Mouse (Mus musculus) hindbrain, embryonic 10.5 days (tissue): ENCODE results near the gene Nol4l. TPM values are rescaled to one million over a fixed set of nuclear protein-coding genes. Genes with fewer than 3 reads are reported as not detected.

Experiments
- DNase-seq: peaks from one replicate; pipeline ENCODE4 v3.0.0-alpha.2; 2017; ENCODE audit warnings: low spot score
- H3K27ac ChIP-seq: fragments of 300-500 bp; sonication (generic); 2 replicates; pipeline ENCODE4 v1.5.1; 2016; ENCODE audit warnings: mild to moderate bottlenecking, moderate library complexity
- H3K27me3 ChIP-seq: fragments of 300-500 bp; sonication (generic); 2 replicates; pipeline ENCODE4 v1.6.1; 2016; ENCODE audit warnings: mild to moderate bottlenecking; ENCODE audit not compliant: poor library complexity, insufficient read depth, severe bottlenecking
- H3K36me3 ChIP-seq: fragments of 300-500 bp; sonication (generic); 2 replicates; pipeline ENCODE4 v1.6.1; 2016; ENCODE audit warnings: mild to moderate bottlenecking, moderate library complexity
- H3K4me1 ChIP-seq: fragments of 300-500 bp; sonication (generic); replicated peaks from 2 replicates; pipeline ENCODE4 v1.6.1; 2016; ENCODE audit warnings: mild to moderate bottlenecking
- H3K4me3 ChIP-seq: fragments of 300-500 bp; sonication (generic); 2 replicates; pipeline ENCODE4 v1.5.1; 2016; ENCODE audit warnings: mild to moderate bottlenecking, moderate library complexity
- H3K9me3 ChIP-seq: fragments of 300-500 bp; sonication (generic); 2 replicates; pipeline ENCODE4 v1.6.1; 2016; ENCODE audit warnings: mild to moderate bottlenecking, moderate library complexity
- WGBS: fragments of 180-500 bp; shearing (Covaris S2); methylation state at CpG from one replicate; pipeline ENCODE4 v1.1.7; 2016; 5-methylcytosine and 5-hydroxymethylcytosine counted together
- polyA plus RNA-seq: library from polyadenylated mRNA; unstranded; fragments of >200 nt; fragmentation: Nextera tagmentation; extraction: Ambion mirVana; gene quantifications from 2 replicates; pipeline ENCODE4 v1.2.1, GENCODE M21; 2016

The Nol4l gene
- polyA plus RNA-seq, 1 experiment from 2014 or later, result 23.3 TPM

DNA sequence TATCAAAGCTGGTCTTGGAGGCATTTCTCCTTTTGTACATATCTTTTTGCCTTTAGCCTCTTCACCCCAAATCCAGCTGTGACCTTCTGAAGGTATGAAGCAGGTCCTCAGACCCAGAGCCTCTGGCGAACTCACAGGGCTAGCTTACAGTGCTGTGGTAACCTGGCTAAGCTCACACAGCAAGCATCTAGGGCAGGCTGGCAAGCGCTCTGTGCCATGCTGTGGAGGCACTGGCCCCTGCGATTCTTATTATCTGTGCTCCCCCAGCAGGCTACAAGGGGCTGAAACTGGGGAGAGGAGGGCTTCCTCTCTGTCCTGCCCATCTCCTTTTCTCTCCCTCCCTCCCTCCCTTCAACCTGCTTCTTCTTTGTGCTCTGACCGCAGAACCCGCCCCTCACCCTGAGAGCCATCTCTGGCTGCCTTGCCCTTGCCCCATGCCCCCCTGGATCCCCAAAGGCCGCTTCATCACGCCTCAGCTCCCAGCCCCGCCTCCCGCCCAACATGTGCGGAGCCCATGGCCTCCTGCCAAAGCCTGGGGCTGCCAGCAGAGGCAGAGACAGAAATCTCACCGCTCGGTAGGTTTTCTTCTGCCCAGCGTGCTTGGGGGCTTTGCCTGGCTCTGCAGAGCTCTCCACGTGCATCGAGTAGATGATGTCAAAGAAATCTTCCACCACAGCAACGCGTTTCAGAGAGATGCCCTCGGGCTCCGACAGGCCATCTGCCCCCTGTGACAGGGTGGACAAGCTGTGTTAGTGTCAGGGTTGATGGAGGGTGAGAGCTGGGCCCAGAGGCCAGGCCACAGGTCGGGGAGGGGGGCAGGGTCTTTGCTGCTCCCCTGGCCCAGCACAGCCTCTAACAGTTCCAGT lies 46.4 kb downstream of the Nol4l start:
- Histone ChIP-seq H3K27me3 (peaks cover 51% of the 10 kb centered on the region), H3K4me1 (peaks cover 56% of the 10 kb centered on the region), H3K36me3 (no peaks in the 10 kb centered on the region), H3K27ac (peak overlapping the region; percentile 82), H3K4me3 (peak overlapping the region; percentile 28), H3K9me3 (no peaks in the 10 kb centered on the region)
- 7% methylated on average over 20 of the region's 20 CpGs for WGBS
- peak; percentile 56 for DNase-seq

DNA sequence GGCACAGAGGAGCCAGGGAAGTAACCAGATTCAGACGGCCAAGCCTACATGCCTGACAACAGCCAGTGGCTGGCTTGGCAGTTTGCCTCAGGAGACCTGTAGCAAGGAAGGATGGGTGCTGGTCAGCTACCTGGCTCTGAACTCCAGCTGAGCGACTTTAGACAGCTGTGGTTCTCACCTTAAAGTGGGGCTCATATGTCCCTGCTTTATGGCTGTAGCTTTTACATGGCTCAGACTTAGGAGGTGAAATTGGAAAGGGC lies 48.0 kb downstream of the Nol4l start:
- Histone ChIP-seq H3K27ac (0 out of 2 replicates have a peak overlapping the region, but pooled peaks have one; percentile 82), H3K9me3 (no peaks in the 10 kb centered on the region), H3K36me3 (no peaks in the 10 kb centered on the region), H3K4me3 (no peak overlapping the region), H3K4me1 (peaks cover 57% of the 10 kb centered on the region), H3K27me3 (peaks cover 53% of the 10 kb centered on the region)
- DNase-seq, result no peak
- 84% methylated on average over 2 of the region's 2 CpGs for WGBS

DNA sequence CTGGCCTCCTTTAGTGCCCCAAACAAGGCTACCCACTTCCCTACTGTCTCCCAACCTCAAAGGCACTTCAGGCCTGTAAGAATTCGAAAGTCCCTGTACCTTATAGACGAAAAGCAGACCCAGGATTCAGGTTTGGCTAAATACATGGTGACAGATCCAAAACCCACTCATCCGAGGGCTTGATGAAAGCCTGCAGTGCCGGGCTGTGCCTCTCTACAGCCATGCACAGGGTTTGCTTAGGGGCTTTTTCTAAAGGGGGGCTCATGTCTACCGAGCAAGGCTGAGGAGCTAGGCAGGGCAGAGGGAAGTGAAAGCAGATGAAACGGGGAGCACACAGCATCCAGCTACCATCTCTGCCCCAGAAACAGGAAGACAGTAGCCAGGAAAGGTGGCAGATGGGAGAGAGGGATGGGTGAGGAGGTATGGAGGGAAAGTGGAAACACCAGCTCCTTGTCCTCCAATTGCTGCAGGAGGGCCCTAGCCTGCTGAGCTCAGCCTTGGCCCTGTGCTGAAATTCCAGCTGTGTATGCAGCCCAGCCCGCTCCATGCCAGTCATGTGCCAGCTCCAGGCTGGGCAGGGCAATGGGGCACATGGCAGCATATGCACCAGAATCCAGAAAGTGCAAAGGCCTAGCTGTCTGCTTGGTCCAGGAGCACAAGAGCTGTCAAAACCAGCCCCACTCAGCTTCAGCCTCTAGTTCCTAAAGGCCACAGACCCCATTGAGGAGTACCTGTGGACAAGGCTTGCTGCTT lies 48.5 kb downstream of the Nol4l start:
- whole genome bisulfite sequencing, result 77% methylated on average over 7 of the region's 7 CpGs
- no peak overlapping the region for H3K4me3 ChIP-seq
- 0 out of 2 replicates have a peak overlapping the region, but pooled peaks have one; percentile 82 for H3K27ac ChIP-seq
- no peaks in the 10 kb centered on the region for H3K36me3 ChIP-seq
- H3K4me1 ChIP-seq, result peaks cover 61% of the 10 kb centered on the region
- H3K9me3 ChIP-seq, result no peaks in the 10 kb centered on the region
- DNase-seq, result no peak
- peaks cover 53% of the 10 kb centered on the region for H3K27me3 ChIP-seq

DNA sequence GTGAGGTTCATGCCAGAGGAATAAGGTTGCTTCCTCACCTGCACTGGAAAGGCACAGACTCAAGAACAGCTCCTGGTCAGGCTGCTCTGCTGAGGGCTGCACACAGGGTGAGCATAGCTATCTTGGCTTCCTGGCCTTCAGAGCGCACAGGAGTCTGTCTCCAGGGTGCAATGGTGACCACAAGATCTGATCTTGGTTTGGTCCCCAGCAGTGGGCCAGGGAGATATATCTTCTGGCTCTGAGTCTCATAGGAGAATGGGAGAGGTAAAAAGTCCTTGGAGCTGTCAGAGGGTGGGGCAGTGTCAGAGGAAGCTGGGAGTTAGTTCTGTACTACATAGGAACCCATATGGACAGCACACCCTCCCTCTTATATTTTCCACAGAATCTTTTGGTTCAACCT lies 50.3 kb downstream of the Nol4l start:
- H3K27ac ChIP-seq, result no peak overlapping the region
- DNase-seq, result no peak
- H3K4me1 ChIP-seq, result peaks cover 72% of the 10 kb centered on the region
- WGBS, result 90% methylated on average over 1 of the region's 1 CpGs
- H3K9me3 ChIP-seq, result no peaks in the 10 kb centered on the region
- H3K27me3 ChIP-seq, result peaks cover 42% of the 10 kb centered on the region
- H3K36me3 ChIP-seq, result no peaks in the 10 kb centered on the region
- H3K4me3 ChIP-seq, result no peak overlapping the region

DNA sequence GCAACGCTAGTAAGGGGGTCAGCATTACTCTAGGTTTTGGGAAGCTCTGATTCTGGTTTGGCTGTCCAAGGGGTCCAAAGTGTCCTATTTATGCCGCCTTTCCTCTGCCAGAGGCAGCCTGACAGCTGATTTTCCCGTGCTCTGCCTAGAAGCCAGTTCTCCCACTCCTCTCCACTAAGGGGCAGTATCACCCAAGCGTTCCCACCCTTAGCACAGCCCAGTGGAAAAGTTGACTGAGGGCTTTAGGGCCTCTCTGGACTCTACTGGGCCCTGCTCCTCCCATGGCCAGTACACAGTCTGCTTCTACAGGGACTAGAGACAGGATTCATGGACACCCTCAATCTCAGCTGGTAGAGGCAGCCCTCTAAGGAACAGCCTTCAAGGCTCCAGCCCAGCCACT lies 51.2 kb downstream of the Nol4l start:
- Histone ChIP-seq H3K4me1 (peaks cover 67% of the 10 kb centered on the region), H3K27ac (0 out of 2 replicates have a peak overlapping the region, but pooled peaks have one; percentile 42), H3K9me3 (no peaks in the 10 kb centered on the region), H3K4me3 (no peak overlapping the region), H3K27me3 (peaks cover 34% of the 10 kb centered on the region), H3K36me3 (no peaks in the 10 kb centered on the region)
- DNase-seq, result peak; percentile 77
- 8% methylated on average over 4 of the region's 4 CpGs for WGBS

DNA sequence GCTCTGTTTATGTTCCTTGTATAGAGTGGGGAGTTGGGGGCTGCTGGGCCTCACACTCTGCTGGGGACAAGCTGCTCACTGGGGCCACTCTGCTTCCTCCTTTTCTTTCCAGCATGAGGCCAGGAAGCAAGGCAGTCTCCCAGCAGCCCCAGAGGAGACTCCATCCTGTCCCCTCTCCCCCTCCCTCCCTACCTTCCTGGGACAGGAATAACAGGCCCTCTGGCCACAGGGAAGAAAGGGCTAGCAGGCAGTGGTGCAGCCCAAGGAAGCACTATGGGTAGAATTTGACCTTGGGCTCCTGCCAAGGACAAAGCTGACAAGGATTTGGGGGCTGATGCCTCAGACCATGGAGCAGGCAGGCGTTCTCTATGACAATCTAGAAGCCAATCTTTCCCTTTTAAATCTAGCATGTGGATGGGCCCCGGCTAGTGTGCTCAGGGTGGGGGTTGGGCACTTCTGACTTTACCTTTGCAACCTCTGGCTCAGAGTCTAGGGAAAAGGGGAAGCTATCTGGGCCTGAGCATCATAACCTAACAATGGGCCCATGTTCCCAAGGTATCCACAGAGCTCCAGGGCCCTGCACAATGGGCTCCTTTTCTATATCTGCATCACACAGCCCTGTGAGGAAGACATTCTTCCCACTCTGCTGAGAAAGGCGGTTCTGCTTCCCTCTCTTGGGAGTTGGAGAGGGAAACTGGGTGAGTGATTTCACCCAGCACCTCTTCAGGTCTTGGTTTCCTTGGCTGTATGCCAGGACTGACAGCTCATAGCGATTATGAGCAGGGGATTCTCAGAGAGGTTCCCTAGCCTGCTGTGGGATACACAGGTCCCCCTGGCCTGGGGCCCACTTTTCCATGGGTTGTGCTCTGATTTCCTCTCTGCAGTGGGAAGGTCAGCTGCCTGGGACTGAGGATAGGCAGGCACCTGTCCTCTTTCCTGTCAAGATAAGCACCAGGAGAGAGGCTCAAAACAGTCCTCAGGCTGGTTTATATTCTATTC lies 54.4 kb downstream of the Nol4l start:
- no peak overlapping the region for H3K4me3 ChIP-seq
- H3K27me3 ChIP-seq, result peaks cover 6% of the 10 kb centered on the region; the same call in 1 of the 2 replicates
- no peaks in the 10 kb centered on the region for H3K36me3 ChIP-seq
- H3K4me1 ChIP-seq, result peaks cover 49% of the 10 kb centered on the region
- H3K27ac ChIP-seq, result peak overlapping the region; percentile 73
- H3K9me3 ChIP-seq, result no peaks in the 10 kb centered on the region
- WGBS, result 52% methylated on average over 4 of the region's 4 CpGs
- DNase-seq, result no peak

DNA sequence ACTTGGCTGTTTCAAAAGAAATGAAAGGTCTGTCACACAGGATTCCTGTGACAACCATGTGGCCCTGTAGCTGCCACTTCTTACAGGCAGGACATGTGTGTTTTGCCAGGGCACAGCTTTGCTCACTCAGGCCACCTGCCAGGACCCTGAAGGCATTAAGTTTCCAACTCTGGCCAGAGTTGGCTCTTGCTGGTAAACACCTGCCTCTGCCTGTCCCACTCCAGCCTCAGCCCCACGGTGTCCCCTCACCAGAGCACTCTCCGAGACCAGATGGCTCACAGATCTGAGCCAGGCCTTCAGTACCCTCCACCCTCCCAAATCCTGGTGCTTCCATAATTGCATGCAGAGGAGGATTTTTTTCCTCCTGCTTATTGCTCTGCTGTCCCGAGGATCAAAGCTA lies 58.8 kb downstream of the Nol4l start:
- H3K27me3 ChIP-seq, result no peaks in the 10 kb centered on the region
- no peaks in the 10 kb centered on the region for H3K9me3 ChIP-seq
- DNase-seq, result no peak
- 54% methylated on average over 3 of the region's 3 CpGs for WGBS
- H3K27ac ChIP-seq, result no peak overlapping the region
- H3K4me3 ChIP-seq, result no peak overlapping the region
- no peaks in the 10 kb centered on the region for H3K36me3 ChIP-seq
- peaks cover 47% of the 10 kb centered on the region for H3K4me1 ChIP-seq

DNA sequence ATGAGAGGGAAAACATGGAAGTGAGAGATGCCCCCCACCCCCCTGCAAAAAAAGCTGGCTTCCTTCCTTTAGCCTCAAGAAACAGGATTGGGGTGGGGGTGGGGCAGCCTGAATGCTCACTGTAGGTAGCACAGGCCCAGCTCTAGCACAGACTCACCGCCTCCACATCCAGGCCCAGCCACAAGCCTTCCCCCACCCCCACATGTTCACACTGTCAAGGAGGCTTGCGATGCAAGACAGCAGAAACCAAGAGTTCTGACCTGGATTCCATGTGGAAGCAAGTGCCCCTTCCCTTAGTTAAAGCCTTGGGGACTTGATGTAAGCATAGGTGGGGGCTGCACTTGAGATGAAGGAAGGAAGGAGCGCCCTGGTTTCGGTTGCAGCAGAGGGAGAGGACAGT lies 60.0 kb downstream of the Nol4l start:
- peak overlapping the region; percentile 80 for H3K27ac ChIP-seq
- DNase-seq, result no peak
- H3K27me3 ChIP-seq, result no peaks in the 10 kb centered on the region
- 0 out of 2 replicates have a peak overlapping the region, but pooled peaks have one; percentile 4 for H3K4me3 ChIP-seq
- H3K36me3 ChIP-seq, result no peaks in the 10 kb centered on the region
- H3K9me3 ChIP-seq, result no peaks in the 10 kb centered on the region
- peaks cover 35% of the 10 kb centered on the region for H3K4me1 ChIP-seq
- WGBS, result 38% methylated on average over 4 of the region's 4 CpGs

DNA sequence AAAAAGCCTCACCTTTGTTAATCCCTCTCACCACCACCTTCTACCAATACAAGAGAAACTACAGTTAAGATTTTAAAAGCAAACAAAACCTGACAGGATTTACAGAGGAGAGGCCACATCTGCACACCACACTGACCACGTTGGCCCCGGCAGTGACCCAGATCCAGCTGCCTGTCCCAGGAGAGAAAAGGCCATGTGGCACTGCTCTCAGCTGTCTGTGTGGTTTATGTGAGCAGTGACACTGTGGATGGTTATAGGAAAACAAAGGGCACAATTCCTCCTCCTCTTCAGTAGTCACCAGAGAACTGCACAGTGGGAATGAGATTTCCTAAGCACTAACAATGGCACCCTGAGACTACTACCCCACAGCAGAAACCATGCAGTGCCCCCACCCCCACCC lies 60.5 kb downstream of the Nol4l start:
- Histone ChIP-seq H3K4me1 (peaks cover 30% of the 10 kb centered on the region), H3K27me3 (no peaks in the 10 kb centered on the region), H3K9me3 (no peaks in the 10 kb centered on the region), H3K36me3 (no peaks in the 10 kb centered on the region), H3K4me3 (0 out of 2 replicates have a peak overlapping the region, but pooled peaks have one; percentile 4), H3K27ac (peak overlapping the region; percentile 80)
- no peak for DNase-seq
- 37% methylated on average over 2 of the region's 2 CpGs for WGBS

DNA sequence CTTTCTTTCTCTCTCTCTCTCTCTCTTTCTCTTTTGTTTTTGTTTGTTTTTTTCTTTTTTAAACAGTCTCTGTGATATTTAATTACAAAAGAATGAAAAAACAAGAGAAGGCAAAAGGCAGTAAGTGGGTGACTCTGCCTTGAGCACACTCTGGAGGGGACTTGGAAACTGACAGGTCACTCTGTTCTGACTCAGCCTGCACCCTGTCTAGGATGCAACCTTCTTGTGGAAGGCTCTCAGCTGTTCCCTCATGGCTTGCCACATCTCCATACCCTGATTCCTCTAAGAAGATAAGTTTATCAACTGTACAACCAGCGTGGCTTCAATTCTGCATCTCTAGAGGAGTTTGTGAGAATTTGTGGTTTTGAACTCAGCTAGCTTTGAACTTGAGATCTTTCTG lies 62.4 kb downstream of the Nol4l start:
- H3K27me3 ChIP-seq, result no peaks in the 10 kb centered on the region
- peaks cover 28% of the 10 kb centered on the region for H3K4me1 ChIP-seq
- no peak for DNase-seq
- H3K4me3 ChIP-seq, result no peak overlapping the region
- no peaks in the 10 kb centered on the region for H3K9me3 ChIP-seq
- WGBS, result 92% methylated on average over 1 of the region's 1 CpGs
- no peak overlapping the region for H3K27ac ChIP-seq
- H3K36me3 ChIP-seq, result peaks cover 12% of the 10 kb centered on the region

DNA sequence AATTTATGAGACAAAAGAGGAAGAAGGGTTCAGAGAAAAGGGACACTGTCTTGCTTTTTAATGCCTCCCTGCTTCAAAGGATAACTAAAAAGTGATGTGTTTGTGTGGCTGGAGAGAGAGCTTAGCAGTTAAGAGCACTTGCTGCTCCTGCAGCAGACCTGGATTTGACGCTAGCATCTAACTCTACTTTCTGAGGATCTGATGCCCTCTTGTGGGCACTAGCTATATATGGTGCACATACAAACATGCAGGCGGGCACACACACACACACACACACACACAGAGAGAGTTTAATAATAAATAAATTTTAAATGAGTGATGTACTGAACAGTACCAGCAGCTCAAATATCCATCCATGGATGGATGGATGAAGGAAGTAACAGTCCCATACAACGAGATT lies 66.5 kb downstream of the Nol4l start:
- Histone ChIP-seq H3K27ac (no peak overlapping the region), H3K27me3 (no peaks in the 10 kb centered on the region), H3K4me1 (peaks cover 18% of the 10 kb centered on the region), H3K9me3 (no peaks in the 10 kb centered on the region), H3K4me3 (no peak overlapping the region), H3K36me3 (peaks cover 12% of the 10 kb centered on the region)
- 80% methylated on average over 3 of the region's 3 CpGs for WGBS
- no peak for DNase-seq

DNA sequence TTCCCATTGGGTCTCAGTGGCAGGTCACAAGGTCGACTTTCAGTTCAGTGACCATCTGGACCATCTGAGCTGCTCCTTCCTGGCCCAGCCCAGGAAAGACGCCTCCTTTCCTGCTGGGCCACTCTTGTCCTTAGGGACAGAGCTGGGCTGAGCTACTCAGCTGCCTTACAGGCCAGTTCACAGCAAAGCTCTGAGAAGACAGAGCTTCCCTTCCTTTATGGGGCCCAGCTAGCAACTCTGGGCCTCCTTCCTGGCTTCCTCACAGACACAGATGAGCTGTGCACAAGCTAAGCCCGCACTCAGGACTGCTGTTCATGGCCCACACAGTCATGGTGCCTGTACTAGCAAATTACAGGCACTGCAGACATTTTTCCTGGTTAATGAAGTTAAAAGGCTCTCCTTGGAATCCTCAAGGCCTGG lies 71.7 kb downstream of the Nol4l start:
- Histone ChIP-seq H3K4me1 (peaks cover 60% of the 10 kb centered on the region), H3K27me3 (no peaks in the 10 kb centered on the region), H3K36me3 (peaks cover 3% of the 10 kb centered on the region; the same call in 1 of the 2 replicates), H3K9me3 (no peaks in the 10 kb centered on the region), H3K4me3 (no peak overlapping the region), H3K27ac (peak overlapping the region; percentile 83)
- WGBS, result 38% methylated on average over 3 of the region's 3 CpGs
- DNase-seq, result peak; percentile 49
